8 mouse cellular contexts compared by ENCODE assay signal in genomic region chr13:78197819-78198390, GRCm38 (mm10). TPM values are rescaled to one million over a fixed set of nuclear protein-coding genes. Genes with fewer than 3 reads are reported as not detected.
DNase-seq lines count a peak whose midpoint lies in the region; ATAC-seq and TF ChIP-seq lines count a peak whose summit lies in the region.

No protein-coding gene starts in this region.

- H3K4me2 ChIP-seq in forebrain, embryonic 14.5 days (ENCODE audit: low read length): peak overlapping the region; percentile 71
- peak overlapping the region; percentile 83 for H3K4me2 ChIP-seq in midbrain, postnatal 0 days (ENCODE audit: low read depth, low read length, poor library complexity, severe bottlenecking)

- under 1% methylated on average over 31 of the region's 33 CpGs for WGBS in forebrain, embryonic 14.5 days
- 2% methylated on average over 30 of the region's 33 CpGs for WGBS in midbrain, postnatal 0 days

- peak; percentile 80 for DNase-seq in brain, adult 2 months (ENCODE audit: low read depth, low spot score)
- DNase-seq in forebrain, embryonic 14.5 days (ENCODE audit: low spot score): peak; percentile 62
- peak; percentile 31 for DNase-seq in kidney, postnatal 14 days
- no peak for DNase-seq in midbrain, postnatal 0 days (ENCODE audit: low spot score)

- H3K27ac ChIP-seq in forebrain, embryonic 14.5 days (ENCODE audit: low read depth, low read length): peak overlapping the region; percentile 100
- peak overlapping the region; percentile 96 for H3K27ac ChIP-seq in midbrain, postnatal 0 days (ENCODE audit: low read depth, low read length)

- no peak for TF ChIP-seq CTCF in midbrain, postnatal 0 days (IDR thresholded peaks at IDR 0.05)

- peak overlapping the region; percentile 90 for H3K4me3 ChIP-seq in megakaryocyte, embryonic 14.5 days (replicated peaks)
- H3K4me3 ChIP-seq in forebrain, embryonic 14.5 days (ENCODE audit: low read depth, low read length): peak overlapping the region; percentile 95
- H3K4me3 ChIP-seq in midbrain, postnatal 0 days (ENCODE audit: low read depth, low read length): peak overlapping the region; percentile 87

- peaks cover 10% of the 10 kb centered on the region for H3K9me3 ChIP-seq in megakaryocyte, embryonic 14.5 days
- H3K9me3 ChIP-seq in forebrain, embryonic 14.5 days (replicated peaks; ENCODE audit: control insufficient read depth, low read length): no peaks in the 10 kb centered on the region
- no peaks in the 10 kb centered on the region for H3K9me3 ChIP-seq in midbrain, postnatal 0 days (ENCODE audit: low read length)

- peak overlapping the region; percentile 100 for H3K9ac ChIP-seq in forebrain, embryonic 14.5 days (ENCODE audit: low read length)
- H3K9ac ChIP-seq in midbrain, postnatal 0 days (replicated peaks; ENCODE audit: low read length, poor library complexity, severe bottlenecking): peak overlapping the region; percentile 85

- H3K36me3 ChIP-seq in megakaryocyte, embryonic 14.5 days (replicated peaks; ENCODE audit: low read length): no peaks in the 10 kb centered on the region
- H3K36me3 ChIP-seq in forebrain, embryonic 14.5 days (ENCODE audit: control insufficient read depth, insufficient read depth, low read length): peaks cover 21% of the 10 kb centered on the region
- peaks cover 5% of the 10 kb centered on the region; the same call in 1 of the 2 replicates for H3K36me3 ChIP-seq in midbrain, postnatal 0 days (ENCODE audit: insufficient read depth, low read length)

- ATAC-seq in megakaryocyte, adult 5-6 weeks (ENCODE audit: poor library complexity, severe bottlenecking): no peak
- no peak for ATAC-seq in forebrain, embryonic 14.5 days
- ATAC-seq in midbrain, postnatal 0 days (ENCODE audit: low FRiP score): no peak
- ATAC-seq in megakaryocyte progenitor cell, adult 5-6 weeks (replicated peaks; ENCODE audit: poor library complexity): no peak
- no peak for ATAC-seq in erythroblast, adult 5-6 weeks (replicated peaks; ENCODE audit: low FRiP score, poor library complexity, severe bottlenecking)

- H3K4me1 ChIP-seq in megakaryocyte, embryonic 14.5 days: peaks cover 55% of the 10 kb centered on the region
- no peaks in the 10 kb centered on the region for H3K4me1 ChIP-seq in forebrain, embryonic 14.5 days (ENCODE audit: control insufficient read depth, insufficient read depth, low read length)
- no peaks in the 10 kb centered on the region for H3K4me1 ChIP-seq in midbrain, postnatal 0 days (ENCODE audit: insufficient read depth, low read length)

- peaks cover 88% of the 10 kb centered on the region for H3K27me3 ChIP-seq in megakaryocyte, embryonic 14.5 days (replicated peaks)
- 0 out of 2 replicates have a peak, but pooled peaks cover 3% of the 10 kb centered on the region for H3K27me3 ChIP-seq in forebrain, embryonic 14.5 days (replicated peaks; ENCODE audit: control insufficient read depth, insufficient read depth, low read length)
- H3K27me3 ChIP-seq in midbrain, postnatal 0 days (ENCODE audit: insufficient read depth, low read length): no peaks in the 10 kb centered on the region

RNA-seq across cellular contexts. Expression of gene Nr2f1, which starts 1.7 kb away (rescaled TPM):
- not detected in 2 replicates for polyA plus RNA-seq in megakaryocyte, embryonic 14.5 days (2012; ENCODE audit: insufficient read depth, low replicate concordance)
- not detected in 2 replicates for total RNA-seq in megakaryocyte, adult 5-6 weeks (2015)
- not detected in 2 replicates for total RNA-seq in megakaryocyte, adult 5-6 weeks (2017)
- polyA plus RNA-seq in forebrain, embryonic 14.5 days (2014; fragmentation: Nextera tagmentation; extraction: Ambion mirVana): 75.7 and 82.0 TPM in 2 replicates
- 163 and 184 TPM in 2 replicates for total RNA-seq in midbrain, postnatal 0 days (2014; rRNA removed)
- 46.4 and 55.5 TPM in 2 replicates for polyA plus RNA-seq in midbrain, postnatal 0 days (2015; fragmentation: Nextera tagmentation; extraction: Ambion mirVana)
- total RNA-seq in megakaryocyte progenitor cell, adult 5-6 weeks (2015): not detected in 2 replicates
- total RNA-seq in megakaryocyte progenitor cell, adult 5-6 weeks (2017): not detected in 2 replicates
- not detected in 2 replicates for total RNA-seq in erythroblast, adult 5-6 weeks (2015; ENCODE audit: low replicate concordance)
- total RNA-seq in erythroblast, adult 5-6 weeks (2017; ENCODE audit: low replicate concordance): not detected in 2 replicates

Comparison
In these comparisons a context has a peak if more than half of its experiments do, and no peak if none do; other contexts are left out.
1. RNA of gene Nr2f1, which starts 1.7 kb away (total RNA-seq): 163 to 184 TPM in midbrain, postnatal 0 days; not detected in megakaryocyte, adult 5-6 weeks, not detected in megakaryocyte progenitor cell, adult 5-6 weeks and not detected in erythroblast, adult 5-6 weeks; every median in the first group is over 100 times any median in the second.
2. Peak in every context shown above with its lines, with median percentiles within 50 percentile points of each other: H3K4me3 ChIP-seq.